Mouse (Mus musculus) testis, adult 2 months (tissue): ENCODE measurements around the gene Bhlhe40. TPM values are rescaled to one million over a fixed set of nuclear protein-coding genes. Genes with fewer than 3 reads are reported as not detected.

Experiments
- H3K27ac ChIP-seq: fragments of 200-500 bp; 2 replicates; pipeline ENCODE4 v1.5.1; 2012; ENCODE audit warnings: low read depth, low read length; ENCODE audit not compliant: control insufficient read depth, insufficient read depth
- H3K27me3 ChIP-seq: fragments of 200-500 bp; 2 replicates; pipeline ENCODE4 v1.6.1; 2012; ENCODE audit warnings: mild to moderate bottlenecking, low read length, moderate library complexity; ENCODE audit not compliant: control insufficient read depth, insufficient read depth
- H3K36me3 ChIP-seq: fragments of 200-500 bp; 2 replicates; pipeline ENCODE4 v1.6.1; 2012; ENCODE audit warnings: mild to moderate bottlenecking, low read length; ENCODE audit not compliant: control insufficient read depth, insufficient read depth
- H3K4me1 ChIP-seq: fragments of 200-500 bp; 2 replicates; pipeline ENCODE4 v1.6.1; 2012; ENCODE audit warnings: low read length; ENCODE audit not compliant: control insufficient read depth, insufficient read depth
- H3K4me3 ChIP-seq: fragments of 200-500 bp; 2 replicates; pipeline ENCODE4 v1.5.1; 2012; ENCODE audit warnings: low read depth, mild to moderate bottlenecking, low read length, moderate library complexity, mixed read lengths; ENCODE audit not compliant: control insufficient read depth
- CTCF ChIP-seq: fragments of 200-500 bp; IDR thresholded peaks from 2 replicates; pipeline ENCODE4 v1.5.1; 2012; ENCODE audit warnings: low read depth, mild to moderate bottlenecking, inconsistent platforms, low read length, moderate library complexity; ENCODE audit not compliant: control insufficient read depth, insufficient read depth, insufficient replicate concordance
- POLR2A ChIP-seq: fragments of 200-500 bp; IDR thresholded peaks from 2 replicates; pipeline ENCODE4 v1.6.1; 2012; ENCODE audit warnings: low read depth, mild to moderate bottlenecking, inconsistent platforms, low read length, moderate library complexity; ENCODE audit not compliant: control insufficient read depth
- polyA plus RNA-seq: library from polyadenylated mRNA; depleted of rRNA; stranded (reverse); fragments of >200 nt; gene quantifications from 2 replicates; pipeline ENCODE4 v1.2.3, GENCODE M21; 2012

Gene Bhlhe40
- polyA plus RNA-seq, 1 experiment = 2.2 TPM

- Histone ChIP-seq H3K27me3 (no peaks in the 10 kb centered on the region), H3K27ac (peak overlapping the region; percentile 73), H3K4me3 (peak overlapping the region; percentile 47), H3K4me1 (peaks cover 4% of the 10 kb centered on the region), H3K36me3 (no peaks in the 10 kb centered on the region)
- no peak for TF ChIP-seq CTCF
- TF ChIP-seq POLR2A = no peak
These were observed 1.8 kb upstream of the Bhlhe40 start for GRCm38 (mm10) chr6:108658416-108659201.

DNA sequence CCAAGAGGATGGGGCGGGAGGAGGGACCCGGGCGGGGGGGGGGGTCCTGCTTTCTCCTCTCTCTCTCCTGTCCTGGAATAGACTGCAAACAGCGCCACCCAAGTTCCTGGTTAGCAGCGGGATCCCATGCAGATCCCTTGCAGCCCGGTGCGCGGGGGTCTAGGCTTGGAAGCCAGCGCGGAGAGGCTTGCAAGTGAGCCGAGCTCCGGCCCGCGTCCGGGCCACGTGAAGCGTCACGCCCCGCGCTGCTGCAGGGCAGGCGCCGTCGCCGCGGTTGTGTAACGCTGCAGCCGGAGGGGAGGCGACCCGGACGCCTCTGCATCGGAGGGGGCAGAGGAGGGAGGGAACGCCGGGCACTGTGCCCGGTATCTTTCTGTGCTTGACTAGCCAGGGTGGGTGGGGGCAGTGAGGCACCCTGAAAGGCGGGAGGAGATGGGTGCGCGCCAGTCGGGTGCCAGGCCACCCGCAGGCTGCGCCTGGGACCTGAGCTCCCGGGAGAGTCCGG is 1.2 kb upstream of the Bhlhe40 start:
- H3K27ac ChIP-seq = peak overlapping the region; percentile 2; the same call in 1 of the 2 replicates
- TF ChIP-seq POLR2A (peak; percentile 23; the same call in 1 of the 2 replicates), CTCF (no peak)
- H3K4me1 ChIP-seq = peaks cover 4% of the 10 kb centered on the region
- H3K4me3 ChIP-seq = peak overlapping the region; percentile 47
- H3K36me3 ChIP-seq = no peaks in the 10 kb centered on the region
- no peaks in the 10 kb centered on the region for H3K27me3 ChIP-seq

- no peaks in the 10 kb centered on the region for H3K36me3 ChIP-seq
- H3K4me1 ChIP-seq = peaks cover 4% of the 10 kb centered on the region
- H3K27ac ChIP-seq = peak overlapping the region; percentile 85
- peak overlapping the region; percentile 71 for H3K4me3 ChIP-seq
- TF ChIP-seq CTCF (no peak), POLR2A (no peak)
- no peaks in the 10 kb centered on the region for H3K27me3 ChIP-seq
These were observed 663 bp upstream of the Bhlhe40 start for GRCm38 (mm10) chr6:108659726-108660205.

- Histone ChIP-seq H3K4me3 (peak overlapping the region; percentile 72), H3K4me1 (peaks cover 4% of the 10 kb centered on the region), H3K27ac (peak overlapping the region; percentile 46), H3K36me3 (no peaks in the 10 kb centered on the region), H3K27me3 (no peaks in the 10 kb centered on the region)
- TF ChIP-seq POLR2A = no peak
- no peak for TF ChIP-seq CTCF
These were observed 505 bp downstream of the Bhlhe40 start for GRCm38 (mm10) chr6:108660878-108661389.

DNA sequence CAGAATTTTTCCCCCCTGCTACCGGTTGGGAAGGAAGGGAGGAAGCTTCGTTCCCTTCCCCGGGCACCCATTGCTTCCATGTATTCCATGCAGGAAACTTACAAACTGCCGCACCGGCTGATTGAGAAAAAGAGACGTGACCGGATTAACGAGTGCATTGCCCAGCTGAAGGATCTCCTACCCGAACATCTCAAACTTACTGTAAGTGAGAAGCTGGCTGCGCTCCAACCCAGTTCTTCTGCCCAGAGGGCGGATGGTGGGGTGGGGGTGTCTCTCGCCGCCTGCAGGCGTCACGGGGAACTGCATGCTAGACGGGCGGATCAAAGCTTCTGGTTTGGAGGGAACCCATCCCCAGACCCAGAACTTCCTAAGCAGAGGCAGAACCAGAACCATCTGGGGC is 983 bp downstream of the Bhlhe40 start:
- TF ChIP-seq POLR2A (no peak), CTCF (peak; percentile 84)
- Histone ChIP-seq H3K4me1 (peaks cover 4% of the 10 kb centered on the region), H3K36me3 (no peaks in the 10 kb centered on the region), H3K27ac (no peak overlapping the region), H3K27me3 (no peaks in the 10 kb centered on the region), H3K4me3 (peak overlapping the region; percentile 72)

GRCm38 (mm10) chr6:108661890-108662289 is 1.5 kb downstream of the Bhlhe40 start:
- no peaks in the 10 kb centered on the region for H3K27me3 ChIP-seq
- H3K4me1 ChIP-seq = peaks cover 4% of the 10 kb centered on the region
- no peaks in the 10 kb centered on the region for H3K36me3 ChIP-seq
- H3K27ac ChIP-seq = no peak overlapping the region
- no peak overlapping the region for H3K4me3 ChIP-seq
- no peak for TF ChIP-seq CTCF
- TF ChIP-seq POLR2A = no peak

DNA sequence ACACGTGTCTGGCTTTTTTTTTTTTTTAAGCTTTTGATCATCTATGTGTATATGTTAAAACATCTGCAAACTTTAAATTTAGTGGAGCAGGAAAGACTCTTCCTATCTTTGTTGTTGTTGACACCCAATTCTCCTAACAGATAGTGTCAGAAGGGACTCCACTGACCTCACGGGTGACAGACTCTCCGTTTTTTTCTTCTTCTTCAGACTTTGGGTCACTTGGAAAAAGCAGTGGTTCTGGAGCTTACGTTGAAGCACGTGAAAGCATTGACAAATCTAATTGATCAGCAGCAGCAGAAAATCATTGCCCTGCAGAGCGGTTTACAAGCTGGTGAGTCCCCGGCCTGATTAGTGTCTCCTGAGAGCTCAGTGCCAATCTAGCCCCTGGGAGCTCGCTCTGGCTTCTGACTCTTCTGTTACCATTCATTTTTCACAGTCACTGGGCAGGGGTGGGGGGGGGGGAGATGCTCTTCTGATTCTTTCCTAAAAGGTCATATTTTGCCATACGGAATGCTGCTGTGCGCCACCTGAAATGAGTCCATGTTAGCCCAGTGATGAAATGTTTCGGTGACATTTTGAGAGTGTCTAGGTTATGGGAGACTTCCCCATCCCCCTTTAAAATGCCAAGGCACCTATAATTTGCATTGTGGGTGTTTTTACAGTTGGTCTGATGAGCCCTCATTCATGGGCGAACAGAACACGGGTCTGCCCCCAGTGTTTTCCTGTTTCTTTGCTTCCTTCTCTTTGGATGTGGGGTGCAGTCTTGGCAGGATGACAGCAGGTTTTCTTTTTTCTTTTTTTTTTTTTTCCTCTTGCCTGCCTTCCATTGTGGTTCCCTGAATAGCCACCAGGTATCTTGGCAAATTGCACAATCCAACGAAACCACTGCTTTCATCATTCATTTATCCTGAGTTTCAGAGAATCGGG is 2.1 kb downstream of the Bhlhe40 start:
- Histone ChIP-seq H3K4me1 (peaks cover 5% of the 10 kb centered on the region), H3K36me3 (no peaks in the 10 kb centered on the region), H3K27ac (no peak overlapping the region), H3K27me3 (no peaks in the 10 kb centered on the region), H3K4me3 (no peak overlapping the region)
- TF ChIP-seq CTCF = no peak
- no peak for TF ChIP-seq POLR2A
